Mouse (Mus musculus) adrenal gland, postnatal 36 days (tissue): ENCODE results near the gene Mamstr. TPM values are rescaled to one million over a fixed set of nuclear protein-coding genes. Genes with fewer than 3 reads are reported as not detected.

Experiments
- DNase-seq, 2 experiments: peaks; one replicate each; pipeline ENCODE4 v3.0.0; 2021; ENCODE audit warnings: mixed read lengths in 1 of 2
- long read RNA-seq, 2 experiments: library from polyadenylated mRNA; stranded (forward); transcript quantifications; one replicate each; pipeline ENCODE4 v2.0.0; 2021; ENCODE audit warnings: borderline sequencing depth in 2 of 2
- total RNA-seq, 2 experiments: library from RNA; stranded (reverse); gene quantifications; 2 replicates each; pipeline ENCODE4 v1.2.3; 2021

Gene Mamstr
- total RNA-seq, result 10 to 100 TPM in 1 of 2 experiments, 1 to 10 TPM in 1; 3.0 to 11.0 TPM
- long read RNA-seq, experiment 1, result 0 reads
- long read RNA-seq, experiment 2, partial matches to known transcripts, result 0 of 2 reads
- long read RNA-seq, experiment 2, other reads (novel, unspliced or antisense), result 2 of 2 reads

GRCm38 (mm10) chr7:45639561-45640027, at the start of gene Mamstr:
TSS of gene Mamstr (plus strand) at chr7:45639977.
- no peak for DNase-seq

GRCm38 (mm10) chr7:45590874-45591273, 48.9 kb upstream of the Mamstr start:
- no peak for DNase-seq

- no peak for DNase-seq
Measured at GRCm38 (mm10) chr7:45591880-45592279, 47.9 kb upstream of the Mamstr start.

GRCm38 (mm10) chr7:45593118-45593815, 46.5 kb upstream of the Mamstr start:
- peak; percentile 80 to 85 for DNase-seq

GRCm38 (mm10) chr7:45595176-45595575, 44.6 kb upstream of the Mamstr start:
- no peak for DNase-seq

GRCm38 (mm10) chr7:45596107-45596506, 43.7 kb upstream of the Mamstr start:
- no peak for DNase-seq

GRCm38 (mm10) chr7:45597013-45597412, 42.8 kb upstream of the Mamstr start:
- DNase-seq, result no peak

GRCm38 (mm10) chr7:45597527-45597926, 42.2 kb upstream of the Mamstr start:
- DNase-seq, result no peak

- DNase-seq, result no peak
Measured at GRCm38 (mm10) chr7:45598960-45599879, 40.6 kb upstream of the Mamstr start.

- peak; percentile 50 to 53 for DNase-seq
Measured at GRCm38 (mm10) chr7:45605704-45606289, 34.0 kb upstream of the Mamstr start.

GRCm38 (mm10) chr7:45609511-45609910, 30.3 kb upstream of the Mamstr start:
- no peak for DNase-seq

GRCm38 (mm10) chr7:45616277-45616676, 23.5 kb upstream of the Mamstr start:
- no peak for DNase-seq

- no peak for DNase-seq
Measured at GRCm38 (mm10) chr7:45617042-45617695, 22.6 kb upstream of the Mamstr start, which contains the start of gene Fut1. TSS of gene Fut1 (plus strand) at chr7:45617289.

- DNase-seq, result no peak
Measured at GRCm38 (mm10) chr7:45618316-45618715, 21.5 kb upstream of the Mamstr start.

GRCm38 (mm10) chr7:45619592-45619991, 20.2 kb upstream of the Mamstr start:
- DNase-seq, result no peak

GRCm38 (mm10) chr7:45621443-45621842, 18.3 kb upstream of the Mamstr start, which contains the start of gene Izumo1:
TSS of gene Izumo1 (plus strand) at chr7:45621811.
- peak; percentile 44 to 55 for DNase-seq

- DNase-seq, result no peak
Measured at GRCm38 (mm10) chr7:45623507-45623906, 16.3 kb upstream of the Mamstr start.

- DNase-seq, result no peak
Measured at GRCm38 (mm10) chr7:45624718-45625117, 15.1 kb upstream of the Mamstr start.

GRCm38 (mm10) chr7:45625481-45625880, 14.3 kb upstream of the Mamstr start:
- DNase-seq, result no peak

GRCm38 (mm10) chr7:45626571-45627076, 13.2 kb upstream of the Mamstr start:
- DNase-seq, result no peak

GRCm38 (mm10) chr7:45627261-45627660, 12.5 kb upstream of the Mamstr start, which contains the start of gene Rasip1:
TSS of gene Rasip1 (plus strand) at chr7:45627488.
- DNase-seq, result peak; percentile 57 to 73
